Mouse (Mus musculus) CD4-positive, CD25-positive, alpha-beta regulatory T cell, adult 2 months (primary cell): Measurements from ENCODE around the gene Inf2.

ENCODE experiments used
- DNase-seq: peaks from one replicate; pipeline ENCODE4 v3.0.0-alpha.2; 2012; ENCODE audit warnings: low read depth, low spot score

The Inf2 gene

DNA sequence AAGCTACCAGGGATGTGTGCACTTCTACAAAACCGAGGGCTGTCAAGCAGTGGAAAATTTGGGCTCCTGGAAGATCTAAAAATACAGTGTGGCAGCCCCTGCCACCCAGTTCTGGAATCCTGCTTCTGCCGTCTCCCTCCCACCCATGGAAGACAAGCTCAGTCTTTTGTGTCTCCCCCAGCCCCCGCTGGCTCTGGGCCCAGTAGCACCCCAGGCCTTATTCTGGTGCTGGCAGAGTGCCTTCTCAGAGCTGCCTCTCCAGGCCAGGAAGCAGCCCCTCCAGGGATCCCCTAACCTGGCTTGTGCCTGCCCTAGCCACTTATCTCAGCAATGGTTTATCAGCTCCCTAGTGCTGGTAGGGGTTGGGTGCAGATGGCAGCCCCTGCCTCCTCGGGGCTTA is 6.4 kb downstream of the Inf2 start:
- DNase-seq = no peak

DNA sequence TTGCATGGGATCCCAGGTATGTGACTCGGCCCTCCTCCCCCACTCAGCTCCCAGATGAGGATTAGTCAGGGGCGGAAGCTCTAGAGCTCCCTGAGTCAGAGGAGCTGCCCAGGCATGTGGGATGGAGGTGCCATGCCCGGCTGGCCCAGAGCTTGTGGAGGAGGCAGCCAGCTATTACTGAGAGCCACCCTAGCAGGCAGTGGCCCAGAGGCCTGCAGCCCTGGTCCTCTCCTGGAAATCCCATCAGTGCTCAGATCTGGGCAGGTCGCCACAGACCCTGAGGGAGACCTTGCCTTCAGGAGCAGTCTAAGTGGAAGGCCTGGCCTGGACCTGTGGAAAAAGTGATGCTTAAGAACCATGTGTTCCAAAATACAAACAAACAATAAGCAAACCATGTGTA is 7.0 kb downstream of the Inf2 start:
- no peak for DNase-seq

DNA sequence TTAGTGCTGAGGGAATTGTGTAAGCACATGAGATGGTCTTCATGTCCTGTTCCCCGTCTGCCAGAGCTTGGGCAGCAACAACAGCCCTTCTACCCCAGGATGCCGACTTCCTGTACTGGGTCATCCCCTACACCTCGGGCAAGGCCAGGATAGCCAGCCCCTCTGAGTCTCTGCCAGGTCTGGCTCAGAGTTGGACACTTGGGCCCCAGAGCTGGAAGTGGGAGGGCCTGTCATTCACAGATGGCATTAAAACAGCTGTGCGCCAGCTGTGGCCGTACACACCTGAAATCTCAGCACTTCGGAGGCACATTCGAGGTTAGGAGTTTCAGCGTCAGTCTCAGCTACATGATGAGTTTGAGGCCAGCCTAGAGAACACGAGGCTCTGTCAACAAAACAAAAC is 7.9 kb downstream of the Inf2 start:
- DNase-seq = no peak

DNA sequence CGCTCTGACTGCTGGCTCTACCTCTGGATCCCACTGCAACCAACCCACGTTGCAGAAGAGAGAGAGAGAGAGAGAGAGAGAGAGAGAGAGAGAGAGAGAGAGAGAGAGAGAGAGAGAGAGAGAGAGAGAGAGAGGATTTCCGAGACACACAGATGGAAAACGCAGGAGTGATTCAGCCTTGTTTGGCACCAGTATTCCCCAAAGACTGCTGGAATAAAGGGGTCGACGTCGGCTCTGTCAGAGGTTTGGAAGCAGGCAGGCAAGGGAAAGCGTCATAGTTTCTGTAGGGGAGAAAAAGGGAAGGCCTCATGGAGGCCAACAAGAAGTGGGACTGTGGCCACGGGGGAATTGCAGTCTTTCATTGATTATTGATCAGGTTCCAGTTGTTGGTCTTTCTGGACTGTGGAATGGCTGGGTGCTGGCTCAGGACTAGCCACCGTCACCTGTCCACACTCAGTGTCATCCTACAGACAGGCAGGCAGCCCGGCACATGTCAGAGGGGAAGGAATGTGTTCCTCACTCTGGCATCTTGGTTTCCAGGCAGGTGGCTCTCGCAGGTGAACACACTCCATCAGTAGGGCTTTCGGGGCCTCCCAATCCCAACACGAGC is 8.4 kb downstream of the Inf2 start:
- no peak for DNase-seq

DNA sequence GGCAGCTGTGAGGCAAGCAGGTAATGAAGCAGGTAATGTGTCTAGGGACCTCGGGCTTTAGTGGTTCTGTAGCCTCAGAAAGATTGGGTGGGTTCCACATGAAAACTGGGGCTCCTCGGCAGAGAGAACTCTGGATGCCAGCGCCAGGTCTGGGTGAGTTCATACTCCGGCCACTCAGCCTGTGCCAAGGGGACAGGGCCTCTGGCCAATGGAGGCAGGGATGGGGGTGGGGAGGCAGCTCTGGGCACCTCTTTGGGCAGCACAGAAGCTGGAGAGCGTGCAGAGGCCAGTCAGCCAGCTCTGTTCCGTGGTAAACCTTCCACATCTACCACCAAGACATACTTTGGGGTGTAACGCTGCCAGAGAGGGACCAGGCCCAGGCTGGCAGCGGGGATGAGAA is 9.0 kb downstream of the Inf2 start:
- no peak for DNase-seq

DNA sequence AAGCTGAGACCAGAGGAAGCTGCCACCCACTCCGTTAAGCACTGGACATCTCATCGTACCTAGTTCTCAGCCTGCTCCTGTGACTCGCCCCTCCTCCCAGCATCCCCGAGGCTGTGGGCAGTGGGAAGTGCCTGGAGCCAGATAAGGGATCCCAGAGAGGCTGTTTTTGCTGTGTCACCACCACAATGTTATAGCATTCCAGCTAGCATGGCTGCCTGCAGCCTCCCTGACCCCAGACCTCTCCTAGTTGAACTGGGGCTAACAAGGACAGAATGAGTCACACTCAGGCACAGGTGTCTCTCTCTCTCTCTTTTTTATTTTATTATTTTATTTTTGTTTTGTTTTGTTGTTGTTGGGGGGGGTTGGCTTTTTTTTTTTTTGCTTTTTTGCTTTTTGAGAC is 10.6 kb downstream of the Inf2 start:
- DNase-seq = no peak

DNA sequence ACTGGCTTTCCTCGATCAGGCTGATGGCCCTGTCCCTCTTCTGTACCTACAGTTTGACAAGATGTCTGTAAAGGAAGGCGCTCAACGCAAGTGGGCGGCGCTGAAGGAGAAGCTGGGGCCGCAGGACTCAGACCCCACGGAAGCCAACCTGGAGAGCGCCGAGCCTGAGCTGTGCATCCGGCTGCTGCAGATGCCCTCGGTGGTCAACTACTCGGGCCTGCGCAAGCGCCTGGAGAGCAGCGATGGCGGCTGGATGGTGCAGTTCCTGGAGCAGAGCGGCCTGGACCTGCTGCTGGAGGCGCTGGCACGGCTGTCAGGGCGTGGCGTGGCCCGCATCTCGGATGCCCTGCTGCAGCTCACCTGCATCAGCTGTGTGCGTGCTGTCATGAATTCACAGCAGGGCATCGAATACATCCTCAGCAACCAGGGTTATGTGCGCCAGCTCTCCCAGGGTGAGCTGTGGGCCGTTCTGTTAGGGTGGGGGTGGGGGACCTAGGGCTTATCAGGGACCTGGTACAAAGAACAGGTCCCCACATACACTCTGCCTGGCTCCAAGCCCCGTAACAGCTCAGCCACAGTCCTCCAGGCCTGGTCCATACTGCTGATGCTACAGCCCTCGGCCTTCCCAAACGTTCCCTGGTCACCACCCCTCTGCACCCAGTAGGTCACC is 11.5 kb downstream of the Inf2 start:
- DNase-seq = no peak

DNA sequence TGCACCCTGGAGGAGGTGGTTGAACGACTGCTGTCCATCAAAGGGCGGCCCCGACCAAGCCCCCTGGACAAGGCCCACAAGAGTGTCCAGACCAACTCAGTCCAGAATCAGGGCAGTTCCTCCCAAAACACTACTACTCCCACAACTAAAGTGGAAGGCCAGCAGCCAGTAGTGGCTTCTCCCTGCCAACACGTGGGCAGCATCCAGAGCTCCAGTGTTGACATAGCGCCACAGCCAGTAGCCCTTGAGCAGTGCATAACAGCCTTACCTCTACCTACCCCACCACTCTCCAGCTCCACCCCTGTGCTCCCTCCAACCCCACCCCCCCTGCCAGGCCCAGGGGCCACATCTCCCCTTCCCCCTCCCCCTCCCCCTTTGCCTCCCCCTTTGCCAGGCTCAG is 15.4 kb downstream of the Inf2 start:
- no peak for DNase-seq

DNA sequence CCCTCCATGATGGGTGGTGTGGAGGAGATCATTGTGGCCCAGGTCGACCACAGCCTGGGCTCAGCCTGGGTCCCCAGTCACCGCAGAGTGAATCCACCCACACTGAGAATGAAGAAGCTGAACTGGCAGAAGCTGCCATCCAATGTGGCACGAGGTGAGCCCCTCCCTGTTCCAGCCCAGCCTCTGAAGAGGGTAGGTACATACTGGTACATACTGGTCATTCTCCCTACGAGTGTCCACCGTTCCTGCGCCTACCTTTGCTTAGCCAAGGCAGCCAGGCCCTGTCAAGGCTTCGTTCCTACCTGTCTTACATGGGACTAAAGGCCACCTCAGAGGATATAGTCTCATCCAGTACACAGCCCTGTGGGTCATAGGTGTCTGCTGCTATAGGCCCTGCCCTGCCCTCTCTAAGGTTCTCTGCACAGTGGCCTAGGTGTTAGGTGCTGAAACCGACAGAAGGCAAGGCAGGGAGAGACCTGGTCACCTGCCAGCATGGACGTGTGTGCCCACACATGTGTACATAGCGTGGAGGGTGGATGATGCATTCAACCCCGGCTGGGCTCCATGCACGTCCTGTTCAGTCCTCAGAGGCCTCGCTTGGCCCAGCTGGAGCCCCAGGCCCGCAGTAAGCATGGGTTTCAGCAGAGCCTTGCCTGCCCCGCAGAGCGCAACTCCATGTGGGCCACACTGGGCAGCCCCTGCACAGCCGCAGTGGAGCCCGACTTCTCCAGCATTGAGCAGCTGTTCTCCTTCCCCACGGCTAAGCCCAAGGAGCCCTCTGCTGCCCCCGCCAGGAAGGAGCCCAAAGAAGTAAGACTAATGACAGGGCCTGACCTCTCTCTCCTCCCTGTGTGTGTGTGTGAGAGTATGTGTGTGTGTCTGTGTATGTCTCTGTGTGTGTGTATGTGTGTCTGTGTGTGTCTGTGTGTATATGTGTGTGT is 16.4 kb downstream of the Inf2 start:
- peak; percentile 36 for DNase-seq

DNA sequence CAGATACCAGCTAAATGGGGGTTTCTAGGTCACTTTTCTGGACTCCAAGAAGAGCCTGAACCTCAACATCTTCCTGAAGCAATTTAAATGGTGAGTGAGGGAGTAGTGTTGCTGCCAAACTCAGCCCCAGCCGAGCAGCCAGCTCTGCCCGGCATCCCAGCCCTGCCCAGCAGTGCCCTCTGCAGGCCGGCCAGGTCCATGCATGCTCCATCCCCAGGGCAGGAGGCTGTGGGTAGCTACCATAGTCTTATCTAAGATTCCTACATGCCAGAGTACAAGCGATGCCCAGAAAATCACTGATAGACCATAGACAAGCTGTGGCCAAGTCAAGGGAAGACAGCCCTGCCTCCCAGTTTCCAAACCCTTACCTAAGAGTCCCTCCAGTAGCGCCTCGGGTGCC is 17.2 kb downstream of the Inf2 start:
- peak; percentile 84 for DNase-seq

DNA sequence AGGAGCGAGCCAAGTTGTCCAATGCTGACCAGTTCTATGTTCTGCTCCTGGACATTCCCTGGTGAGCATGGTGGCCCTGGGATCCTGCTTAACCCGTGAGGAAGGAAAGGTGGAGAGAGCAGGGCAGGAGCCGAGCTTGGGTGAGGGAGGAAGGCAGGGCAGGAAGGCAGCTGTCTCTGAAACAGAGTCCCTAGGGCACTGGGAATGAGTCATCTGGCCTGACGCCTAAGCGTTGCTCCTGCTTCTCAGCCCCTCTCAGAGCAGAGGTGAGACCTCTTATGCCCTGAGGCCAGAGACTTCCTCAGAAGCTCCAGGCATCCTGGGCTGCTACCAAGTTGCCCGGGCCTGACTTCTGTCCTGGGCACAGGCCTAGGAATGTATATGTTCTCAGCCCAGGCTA is 18.4 kb downstream of the Inf2 start:
- DNase-seq = no peak

DNA sequence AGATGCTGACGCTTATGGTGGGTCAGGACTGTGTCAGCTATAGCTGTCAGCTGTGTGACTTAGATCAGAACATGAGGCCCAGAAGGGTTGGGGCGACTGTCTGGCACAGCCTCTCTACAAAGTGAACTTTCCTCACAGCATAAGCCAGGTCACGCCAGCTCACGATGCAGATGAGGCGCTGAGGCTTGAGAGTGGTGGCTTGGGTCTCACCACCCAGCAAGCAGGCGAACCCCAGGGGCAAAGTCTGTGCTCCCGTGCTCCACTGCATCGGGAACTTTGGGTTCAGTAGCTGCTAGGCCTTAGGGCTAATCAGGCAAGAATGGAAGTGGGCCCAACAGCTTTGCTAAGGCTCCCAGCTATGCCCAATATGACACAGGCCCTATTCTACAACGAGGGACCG is 20.4 kb downstream of the Inf2 start:
- DNase-seq = no peak

DNA sequence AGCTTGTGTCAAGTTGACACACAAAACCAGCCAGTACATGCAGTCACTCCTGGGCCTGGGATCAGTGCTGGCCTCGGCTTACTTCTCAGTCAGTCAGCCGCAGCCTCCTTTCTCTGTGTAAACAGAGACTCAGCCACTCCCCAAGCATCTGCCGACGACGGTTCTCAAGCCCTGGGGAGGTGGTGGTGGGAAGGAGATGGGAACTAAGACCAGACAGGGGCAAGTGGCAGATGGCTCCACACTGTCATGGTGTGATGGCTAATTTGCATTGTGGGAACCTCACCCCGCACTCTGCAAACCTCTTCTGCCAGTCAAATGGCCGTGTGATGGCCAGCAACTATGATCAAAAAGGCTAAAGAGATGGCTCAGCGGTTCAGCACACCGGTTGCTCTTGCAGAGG is 28.1 kb downstream of the Inf2 start:
- DNase-seq = no peak

DNA sequence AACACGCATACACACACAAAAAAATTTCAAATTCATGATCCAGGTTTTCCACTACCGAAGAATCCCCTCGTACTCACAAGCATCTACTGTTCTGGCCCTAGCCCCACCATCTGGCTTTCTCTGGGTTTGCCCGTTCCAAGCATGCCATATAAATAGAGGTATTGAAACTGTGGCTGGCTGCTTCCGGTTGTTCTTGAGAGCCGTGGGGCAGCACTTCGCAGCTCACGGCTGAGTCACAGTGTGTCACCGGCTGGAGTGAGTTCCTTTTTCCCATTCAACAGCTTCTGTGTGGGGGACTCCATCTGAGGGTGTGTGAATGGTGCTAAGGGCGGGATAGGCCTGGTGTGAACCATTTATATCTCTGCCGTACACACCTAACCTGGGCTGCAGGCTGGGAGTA is 28.6 kb downstream of the Inf2 start:
- DNase-seq = peak; percentile 61

DNA sequence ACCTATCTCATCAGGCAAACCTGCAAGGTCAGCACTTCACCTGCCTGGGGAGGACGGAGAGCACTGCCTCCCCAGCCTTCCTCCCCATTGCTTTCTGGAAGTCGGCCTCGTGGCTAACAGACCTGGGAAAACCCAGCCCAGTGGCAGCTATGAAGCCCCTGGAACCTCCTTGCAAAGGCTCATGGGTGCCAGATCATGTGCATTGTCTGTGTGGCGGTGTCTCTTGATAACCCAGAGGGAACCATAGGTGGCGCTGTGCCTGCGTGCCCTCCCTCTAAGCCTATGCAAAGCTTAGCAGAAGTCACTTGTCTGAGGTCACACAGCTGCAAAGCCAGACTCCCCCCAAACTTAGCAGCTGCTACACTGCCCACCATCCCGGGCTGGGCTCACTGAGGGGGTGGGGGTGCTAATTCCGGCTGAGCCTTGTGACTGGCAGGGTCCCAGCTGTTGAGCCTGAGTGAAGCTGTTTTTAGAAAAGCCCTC is 29.4 kb downstream of the Inf2 start:
- DNase-seq = peak; percentile 88

DNA sequence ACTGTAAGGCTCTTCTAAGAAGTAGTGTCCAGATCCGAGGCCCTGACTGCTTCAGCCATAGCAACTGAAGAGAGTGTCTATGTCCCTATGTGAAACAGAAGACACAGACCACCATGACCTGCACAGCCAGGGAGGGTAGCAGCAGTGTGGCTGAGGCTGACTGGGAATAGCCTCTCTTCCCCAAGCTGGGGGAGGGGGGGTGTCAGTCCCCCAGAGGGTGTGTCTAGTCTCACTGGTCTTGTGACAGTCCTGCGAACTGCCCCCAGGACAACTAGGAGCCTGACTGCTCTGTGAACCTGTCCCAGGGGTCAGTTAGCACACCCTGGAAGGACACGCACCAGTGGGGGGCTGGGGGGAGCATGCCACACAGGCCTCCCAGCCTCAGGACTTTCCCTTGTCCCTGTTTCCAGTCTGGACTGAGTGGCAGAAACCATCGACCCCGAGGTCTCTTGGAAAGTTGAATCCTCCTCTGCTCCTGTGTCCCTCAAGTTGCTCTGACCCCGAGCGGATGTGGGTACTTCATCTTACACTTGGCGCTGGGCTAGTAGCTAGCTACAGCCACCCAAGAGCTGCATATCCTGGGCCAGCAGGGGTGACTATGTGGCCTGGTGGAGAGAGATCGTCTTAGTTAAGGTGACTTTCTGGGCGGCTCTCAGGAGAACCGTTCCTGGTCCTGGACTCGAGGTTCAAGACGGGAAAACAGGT is 30.5 kb downstream of the Inf2 start:
- DNase-seq = peak; percentile 57

DNA sequence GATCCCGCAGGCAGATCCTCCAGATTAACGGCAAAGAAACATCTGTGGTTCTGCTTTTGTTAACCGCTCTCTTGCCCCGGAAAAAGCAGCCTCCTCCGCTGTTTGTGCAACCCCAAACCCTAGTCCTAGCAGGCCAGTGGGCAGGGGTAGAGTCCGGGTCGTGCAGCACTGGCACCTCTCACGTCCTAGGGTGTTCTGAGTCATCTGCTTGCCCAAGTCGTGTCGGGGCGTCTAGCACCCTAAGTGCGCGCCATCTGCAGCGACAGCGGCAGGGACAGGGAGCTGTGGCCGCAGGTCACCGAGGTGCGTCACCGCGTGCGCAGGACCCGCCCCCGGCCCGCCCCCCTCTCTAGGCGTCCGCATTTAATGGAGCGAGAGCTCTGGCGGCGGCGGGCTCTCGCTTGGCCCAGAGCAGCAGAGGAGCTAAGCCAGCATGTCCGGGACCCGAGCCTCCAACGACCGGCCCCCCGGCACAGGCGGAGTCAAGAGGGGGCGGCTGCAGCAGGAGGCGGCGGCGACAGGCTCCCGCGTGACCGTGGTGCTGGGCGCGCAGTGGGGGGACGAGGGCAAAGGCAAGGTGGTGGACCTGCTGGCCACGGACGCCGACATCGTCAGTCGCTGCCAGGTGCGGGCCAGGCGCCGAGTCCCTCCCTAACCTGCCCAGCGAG is 31.2 kb downstream of the Inf2 start, which contains the start of gene Adssl1:
Gene Adssl1, plus strand, starts transcription at position 360 of the 668 bp plus-strand sequence.
- peak; percentile 79 for DNase-seq

DNA sequence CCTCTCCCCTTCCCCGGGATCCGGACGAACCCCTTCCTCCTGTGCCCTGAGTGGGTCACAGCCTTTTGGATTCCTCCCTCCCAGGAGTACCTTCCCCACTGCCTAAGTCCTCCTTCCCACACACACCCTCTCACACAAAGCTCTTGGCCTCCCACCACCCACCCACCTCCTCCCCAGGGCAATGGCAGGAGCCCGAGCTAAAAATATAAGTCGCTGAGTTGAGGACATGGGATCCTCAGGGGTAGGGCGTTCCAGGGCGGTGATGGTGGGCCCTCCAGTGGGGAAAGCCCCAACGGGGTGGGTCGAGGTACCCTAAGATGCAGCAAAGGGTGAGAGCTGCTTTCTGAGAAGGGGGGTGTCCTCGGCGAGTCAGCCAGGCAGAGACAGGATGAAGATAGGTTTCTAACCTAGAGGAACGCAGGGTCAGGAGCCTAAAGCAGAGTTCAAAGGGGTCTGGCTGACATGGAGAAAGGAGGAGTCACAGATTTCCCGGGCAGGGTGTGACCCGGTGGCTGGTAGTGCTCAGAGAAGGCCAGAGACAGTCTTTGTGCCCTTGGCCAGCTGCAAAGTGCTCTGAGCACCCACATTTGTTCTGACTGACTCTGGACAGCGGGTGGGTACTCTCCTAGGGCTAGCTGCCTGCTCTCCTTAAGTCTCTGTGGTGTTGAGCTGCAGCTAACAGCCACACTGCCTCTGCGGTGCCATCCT is 31.9 kb downstream of the Inf2 start:
- peak; percentile 34 for DNase-seq

DNA sequence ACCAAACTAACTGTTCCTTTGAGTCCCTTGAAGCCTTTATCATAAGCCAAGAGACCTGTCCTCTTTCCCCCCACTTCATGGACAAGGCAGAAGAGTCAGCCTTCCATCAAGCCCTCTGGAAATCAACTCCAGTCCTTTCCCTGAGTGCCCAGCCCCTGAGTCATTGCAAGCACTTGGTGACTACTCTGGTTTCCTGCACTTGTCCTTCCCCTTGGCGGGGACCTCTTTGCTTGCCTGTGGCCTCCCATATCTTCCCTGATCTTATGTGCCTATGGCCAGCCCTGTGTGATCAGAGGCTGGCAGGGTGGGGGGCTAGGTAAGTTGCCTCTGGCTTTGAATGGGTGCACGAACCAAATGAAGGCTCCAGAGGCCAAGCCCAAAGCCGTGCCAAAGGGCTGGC is 33.3 kb downstream of the Inf2 start:
- DNase-seq = no peak

DNA sequence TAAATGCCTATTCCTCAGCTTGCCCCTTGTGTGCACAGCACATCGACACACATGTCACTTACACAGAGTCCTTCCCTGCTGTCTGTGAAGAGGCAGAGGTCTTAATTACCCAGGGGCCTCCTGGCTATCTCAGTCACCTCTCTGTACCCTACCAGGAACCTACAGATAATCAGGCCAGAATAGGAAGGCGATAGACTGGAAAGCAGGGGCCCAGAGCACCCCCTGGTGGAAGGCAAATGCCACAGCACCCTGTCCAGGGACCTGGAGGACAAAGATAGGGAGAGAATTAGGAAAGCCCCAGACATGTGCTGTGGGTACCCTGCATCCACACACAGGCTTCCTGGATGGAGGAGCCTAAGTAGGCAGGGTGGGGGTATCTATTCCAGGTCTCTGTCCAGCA is 35.2 kb downstream of the Inf2 start:
- DNase-seq = peak; percentile 77

DNA sequence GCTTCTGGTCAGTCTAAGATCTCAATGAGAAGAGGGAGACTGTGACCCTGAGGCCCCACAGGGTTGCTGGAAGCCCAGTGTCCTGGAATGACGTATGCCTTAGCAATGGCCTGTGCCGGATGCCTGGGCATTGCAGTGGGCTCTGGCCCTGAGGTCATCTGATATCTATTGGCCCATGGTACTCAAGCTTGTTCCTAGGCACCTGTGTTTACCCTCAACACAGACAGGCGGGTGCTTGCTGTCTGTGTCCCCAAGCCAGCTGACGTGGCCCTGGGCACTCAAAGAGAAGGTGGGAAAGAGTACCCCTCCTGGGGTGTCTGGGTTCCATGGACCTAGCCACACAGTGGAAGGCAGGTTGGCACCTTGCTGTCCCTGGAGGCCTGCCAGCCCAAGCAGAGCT is 37.1 kb downstream of the Inf2 start:
- DNase-seq = no peak
